Mouse (Mus musculus): ENCODE results near the gene Thnsl2. TPM values are rescaled to one million over a fixed set of nuclear protein-coding genes. Genes with fewer than 3 reads are reported as not detected.

Thnsl2 gene
- polyA plus RNA-seq (2015; fragmentation: Nextera tagmentation; extraction: Ambion mirVana) = 4.2 and 4.6 TPM in 2 replicates

DNA sequence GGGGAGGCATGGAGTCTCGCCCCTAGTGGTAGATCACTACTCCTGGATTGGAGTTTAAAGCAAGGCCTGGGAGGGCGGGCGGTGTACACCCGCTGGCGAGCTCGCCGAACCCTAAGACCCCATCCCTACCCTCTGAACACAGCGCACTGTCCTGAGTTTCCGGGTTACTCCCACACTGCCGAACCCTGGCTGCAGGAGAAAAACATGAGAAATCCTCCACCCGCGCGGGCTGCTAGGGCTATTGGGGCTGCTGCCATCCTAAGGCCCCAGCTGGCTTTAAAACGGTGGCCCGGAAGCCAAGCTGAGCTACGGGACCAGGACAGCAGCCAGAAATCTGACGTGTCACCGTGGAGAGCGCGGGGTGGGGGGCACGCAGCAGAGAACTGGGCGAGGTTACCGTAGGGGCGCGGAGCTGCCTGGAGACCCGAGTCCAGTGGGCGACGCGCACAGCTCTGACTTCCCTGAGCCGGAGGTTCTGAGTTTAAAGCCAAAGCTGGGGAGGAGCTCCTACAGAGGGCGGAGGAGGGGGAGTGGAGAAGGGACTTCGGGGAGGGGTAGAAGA lies at the start of gene Thnsl2:
Thnsl2 (minus strand) TSS at position 546 of the 562 bp plus-strand sequence.
- peak; percentile 92 for ATAC-seq (ENCODE audit: low FRiP score)
- Histone ChIP-seq H3K4me3 (peak within 1 kb of the TSS; percentile 54), H3K4me2 (peak within 1 kb of the TSS; percentile 79), H3K36me3 (no peaks in the 10 kb centered on the region), H3K27ac (peak within 1 kb of the TSS; percentile 73), H3K9me3 (no peaks in the 10 kb centered on the region), H3K27me3 (0 out of 2 replicates have a peak, but pooled peaks cover 3% of the 10 kb centered on the region), H3K4me1 (replicated peaks) (peaks cover 6% of the 10 kb centered on the region), H3K9ac (peak within 1 kb of the TSS; percentile 82)
- under 1% methylated on average over 32 of the region's 32 CpGs for WGBS

GRCm38 (mm10) chr6:71193151-71193740 lies 49.0 kb upstream of the Thnsl2 start:
- no peaks in the 10 kb centered on the region for H3K27me3 ChIP-seq
- ATAC-seq (ENCODE audit: low FRiP score) = no peak
- H3K36me3 ChIP-seq = no peaks in the 10 kb centered on the region
- H3K9me3 ChIP-seq = no peaks in the 10 kb centered on the region
- no peak overlapping the region for H3K9ac ChIP-seq
- 73% methylated on average over 6 of the region's 6 CpGs for WGBS
- H3K4me3 ChIP-seq = no peak overlapping the region
- H3K27ac ChIP-seq = no peak overlapping the region
- H3K4me2 ChIP-seq = no peak overlapping the region
- H3K4me1 ChIP-seq (replicated peaks) = no peaks in the 10 kb centered on the region

DNA sequence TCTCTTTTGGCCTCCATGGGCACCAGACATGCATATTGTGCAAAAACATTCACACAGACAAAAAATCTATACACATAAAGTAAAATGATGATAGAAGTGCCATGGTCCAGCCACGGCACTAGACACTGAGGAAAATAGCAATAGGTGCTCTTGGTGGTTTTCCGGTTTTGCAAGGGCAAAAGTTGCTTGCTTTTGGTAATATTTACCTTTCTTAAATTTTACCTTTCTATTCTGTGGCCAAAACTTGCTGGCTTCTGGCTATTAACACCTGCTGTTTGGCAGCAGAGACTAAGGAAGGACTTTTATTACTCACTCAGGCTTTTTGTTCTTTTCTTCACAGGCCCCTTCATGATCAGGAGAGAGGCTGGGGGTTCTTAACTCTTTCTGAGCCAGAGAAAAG lies 46.3 kb upstream of the Thnsl2 start:
- H3K36me3 ChIP-seq = no peaks in the 10 kb centered on the region
- H3K4me1 ChIP-seq (replicated peaks) = no peaks in the 10 kb centered on the region
- no peak overlapping the region for H3K27ac ChIP-seq
- H3K4me3 ChIP-seq = no peak overlapping the region
- no peaks in the 10 kb centered on the region for H3K9me3 ChIP-seq
- WGBS = 97% methylated on average over 2 of the region's 2 CpGs
- H3K27me3 ChIP-seq = no peaks in the 10 kb centered on the region
- H3K9ac ChIP-seq = no peak overlapping the region
- ATAC-seq (ENCODE audit: low FRiP score) = no peak
- H3K4me2 ChIP-seq = no peak overlapping the region

- 87% methylated on average over 1 of the region's 1 CpGs for WGBS
- Histone ChIP-seq H3K9me3 (no peaks in the 10 kb centered on the region), H3K27me3 (no peaks in the 10 kb centered on the region), H3K36me3 (no peaks in the 10 kb centered on the region), H3K4me3 (no peak overlapping the region), H3K27ac (no peak overlapping the region), H3K4me2 (no peak overlapping the region), H3K9ac (no peak overlapping the region), H3K4me1 (replicated peaks) (no peaks in the 10 kb centered on the region)
- ATAC-seq (ENCODE audit: low FRiP score) = no peak
Observed at GRCm38 (mm10) chr6:71189578-71189977, 45.3 kb upstream of the Thnsl2 start.

DNA sequence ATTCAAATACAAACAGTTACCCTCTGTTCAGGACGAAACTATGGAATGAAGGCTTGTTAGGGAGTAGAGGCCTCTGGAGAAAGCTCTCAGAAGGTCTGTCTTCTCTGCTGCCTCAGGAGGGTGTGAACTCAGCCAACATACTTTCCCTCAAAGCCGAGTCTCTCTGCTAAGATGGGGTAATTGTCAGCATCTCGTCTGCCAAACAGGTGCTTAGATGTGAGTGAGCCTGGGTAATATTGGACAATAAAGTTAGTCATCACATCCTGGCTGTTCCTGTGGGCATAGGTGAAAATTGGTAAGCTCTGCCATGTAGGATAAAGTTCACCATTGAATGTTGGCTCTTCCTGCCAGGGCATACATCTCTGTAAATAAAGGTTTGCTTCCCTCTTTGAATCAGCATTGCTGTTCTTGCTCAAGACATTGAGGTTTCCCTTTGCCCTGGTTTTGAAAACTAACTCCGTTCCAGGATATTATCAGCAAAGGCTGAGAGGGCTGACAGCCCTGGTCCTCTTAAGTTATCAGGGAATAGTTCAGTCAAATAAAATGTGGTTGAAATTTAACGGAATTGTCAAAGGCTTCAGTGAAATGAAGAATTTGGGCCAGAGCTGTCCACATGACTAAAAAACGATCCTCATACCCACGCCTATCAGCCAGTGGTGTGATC lies 40.8 kb upstream of the Thnsl2 start:
- Histone ChIP-seq H3K27me3 (no peaks in the 10 kb centered on the region), H3K4me2 (no peak overlapping the region), H3K9me3 (no peaks in the 10 kb centered on the region), H3K9ac (no peak overlapping the region), H3K36me3 (no peaks in the 10 kb centered on the region), H3K27ac (no peak overlapping the region), H3K4me1 (replicated peaks) (no peaks in the 10 kb centered on the region), H3K4me3 (no peak overlapping the region)
- 89% methylated on average over 7 of the region's 7 CpGs for WGBS
- no peak for ATAC-seq (ENCODE audit: low FRiP score)

DNA sequence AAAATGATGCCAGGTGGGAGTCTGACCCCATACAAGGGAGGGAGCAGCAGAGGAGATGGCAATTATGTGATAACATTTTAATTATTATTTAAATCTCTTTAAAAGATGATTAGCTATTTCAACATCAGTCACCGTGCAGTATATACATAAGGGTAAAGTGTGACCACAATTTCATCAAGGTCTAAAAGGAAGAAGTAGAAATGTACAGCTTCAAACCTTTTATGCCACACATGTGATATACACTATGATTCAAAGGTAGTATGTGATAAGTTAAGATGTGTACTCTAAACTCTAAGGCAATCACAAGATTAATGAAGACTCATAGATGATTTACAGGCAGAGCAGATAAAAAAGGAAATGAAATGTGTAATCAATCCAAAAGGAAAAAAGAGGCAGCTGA lies 36.4 kb upstream of the Thnsl2 start:
- Histone ChIP-seq H3K4me1 (replicated peaks) (no peaks in the 10 kb centered on the region), H3K4me2 (no peak overlapping the region), H3K4me3 (no peak overlapping the region), H3K9me3 (no peaks in the 10 kb centered on the region), H3K27me3 (no peaks in the 10 kb centered on the region), H3K36me3 (no peaks in the 10 kb centered on the region), H3K27ac (no peak overlapping the region), H3K9ac (no peak overlapping the region)
- no peak for ATAC-seq (ENCODE audit: low FRiP score)
- WGBS = 88% methylated on average over 1 of the region's 1 CpGs

DNA sequence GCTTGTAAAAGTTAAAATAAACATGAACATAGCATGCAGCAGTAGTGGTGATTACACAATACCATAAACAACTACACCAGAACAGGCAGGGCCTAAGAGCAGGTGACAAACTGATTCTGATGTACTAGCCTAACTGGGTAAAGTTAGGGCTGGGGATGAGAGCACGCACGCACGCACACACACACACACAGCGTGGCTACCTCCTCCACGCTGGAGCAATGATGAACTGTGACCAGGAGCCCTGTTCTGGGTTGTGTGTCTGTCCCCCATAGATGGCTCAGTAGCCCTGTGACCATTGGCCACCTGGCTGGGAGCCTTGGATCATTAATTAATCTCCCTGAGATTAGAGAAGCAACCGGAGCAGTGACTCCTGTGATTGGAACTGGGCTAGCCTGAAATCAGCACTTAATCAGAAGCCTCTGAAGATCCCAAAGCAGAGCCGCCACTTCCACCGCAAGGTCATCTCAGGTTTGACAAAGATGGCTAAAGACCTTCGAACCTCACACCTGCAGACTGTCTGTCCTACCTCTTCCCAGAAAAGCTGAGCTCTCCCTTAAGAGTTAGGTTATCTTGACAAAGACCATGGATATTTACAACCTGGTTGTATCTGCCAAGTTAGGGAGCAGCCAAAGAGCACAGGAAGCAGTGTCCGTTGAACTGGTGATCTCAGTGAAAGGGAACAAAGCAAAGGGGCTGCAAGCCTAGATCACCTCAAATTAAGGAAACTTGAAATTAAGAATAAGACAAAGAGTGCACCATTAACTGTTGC lies 28.8 kb upstream of the Thnsl2 start:
- Histone ChIP-seq H3K27ac (no peak overlapping the region), H3K9me3 (no peaks in the 10 kb centered on the region), H3K27me3 (no peaks in the 10 kb centered on the region), H3K4me3 (no peak overlapping the region), H3K9ac (no peak overlapping the region), H3K4me1 (replicated peaks) (no peaks in the 10 kb centered on the region), H3K4me2 (no peak overlapping the region), H3K36me3 (no peaks in the 10 kb centered on the region)
- 91% methylated on average over 10 of the region's 10 CpGs for WGBS
- ATAC-seq (ENCODE audit: low FRiP score) = no peak

- H3K4me3 ChIP-seq = no peak overlapping the region
- no peaks in the 10 kb centered on the region for H3K4me1 ChIP-seq (replicated peaks)
- no peak overlapping the region for H3K4me2 ChIP-seq
- no peak overlapping the region for H3K27ac ChIP-seq
- WGBS = 62% methylated on average over 6 of the region's 6 CpGs
- H3K27me3 ChIP-seq = no peaks in the 10 kb centered on the region
- H3K9me3 ChIP-seq = no peaks in the 10 kb centered on the region
- 0 out of 2 replicates have a peak, but pooled peaks have one; percentile 17 for ATAC-seq (ENCODE audit: low FRiP score)
- no peaks in the 10 kb centered on the region for H3K36me3 ChIP-seq
- H3K9ac ChIP-seq = no peak overlapping the region
Observed at GRCm38 (mm10) chr6:71166551-71167169, 22.4 kb upstream of the Thnsl2 start.

GRCm38 (mm10) chr6:71164394-71164793 lies 20.2 kb upstream of the Thnsl2 start:
- WGBS = 40% methylated on average over 6 of the region's 6 CpGs
- ATAC-seq (ENCODE audit: low FRiP score) = no peak

DNA sequence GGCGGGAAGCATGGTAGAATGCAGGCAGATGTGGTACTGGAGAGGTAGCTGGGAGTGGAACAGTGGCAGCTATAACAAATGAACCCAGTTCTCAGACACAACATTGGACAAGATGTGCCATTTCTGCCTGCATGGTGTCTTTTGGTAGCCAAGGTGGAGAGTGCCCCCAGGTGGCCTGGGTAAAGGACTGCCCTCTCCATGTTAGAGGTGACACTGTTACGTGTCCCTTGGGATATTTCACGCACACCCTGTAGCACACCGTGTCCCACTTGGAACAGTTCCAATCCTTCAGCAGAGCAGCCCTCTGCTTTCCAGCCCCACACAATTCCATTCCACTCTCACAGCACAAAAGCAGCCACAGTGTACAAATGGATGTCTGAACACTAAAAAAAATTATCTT lies 18.0 kb upstream of the Thnsl2 start:
- H3K4me3 ChIP-seq = no peak overlapping the region
- ATAC-seq (ENCODE audit: low FRiP score) = no peak
- no peak overlapping the region for H3K9ac ChIP-seq
- no peaks in the 10 kb centered on the region for H3K36me3 ChIP-seq
- no peak overlapping the region for H3K4me2 ChIP-seq
- H3K9me3 ChIP-seq = no peaks in the 10 kb centered on the region
- no peaks in the 10 kb centered on the region for H3K4me1 ChIP-seq (replicated peaks)
- no peaks in the 10 kb centered on the region for H3K27me3 ChIP-seq
- WGBS = 61% methylated on average over 4 of the region's 4 CpGs
- H3K27ac ChIP-seq = no peak overlapping the region

More at GRCm38 (mm10) chr6:71164394-71164793, 20.2 kb upstream of the Thnsl2 start:
- H3K4me2 ChIP-seq = no peak overlapping the region
- H3K27me3 ChIP-seq = no peaks in the 10 kb centered on the region
- no peak overlapping the region for H3K27ac ChIP-seq
- H3K36me3 ChIP-seq = no peaks in the 10 kb centered on the region
- no peaks in the 10 kb centered on the region for H3K4me1 ChIP-seq (replicated peaks)
- no peak overlapping the region for H3K4me3 ChIP-seq
- no peaks in the 10 kb centered on the region for H3K9me3 ChIP-seq
- no peak overlapping the region for H3K9ac ChIP-seq

DNA sequence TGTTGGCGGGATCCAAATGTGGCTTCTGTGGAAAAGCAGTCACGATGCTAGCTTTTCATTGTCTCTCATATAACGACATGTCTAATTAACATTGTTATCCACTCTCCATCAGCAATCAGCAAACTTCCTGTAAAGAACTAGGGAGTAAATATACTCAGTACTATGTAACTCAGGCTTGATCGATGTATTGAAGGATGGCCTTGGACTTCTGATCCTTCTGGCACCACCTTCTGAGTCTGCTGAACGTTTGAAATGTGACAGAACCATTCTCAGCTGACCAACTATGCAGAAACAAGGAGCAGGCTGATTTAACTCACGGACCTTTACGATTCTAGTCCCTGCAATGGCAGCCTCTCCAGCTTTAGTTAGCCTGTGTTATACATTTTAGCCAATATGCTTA lies 17.1 kb upstream of the Thnsl2 start:
- no peak for ATAC-seq (ENCODE audit: low FRiP score)
- Histone ChIP-seq H3K4me3 (no peak overlapping the region), H3K9ac (no peak overlapping the region), H3K4me1 (replicated peaks) (no peaks in the 10 kb centered on the region), H3K4me2 (no peak overlapping the region), H3K27me3 (no peaks in the 10 kb centered on the region), H3K36me3 (no peaks in the 10 kb centered on the region), H3K27ac (no peak overlapping the region), H3K9me3 (no peaks in the 10 kb centered on the region)
- WGBS = 83% methylated on average over 7 of the region's 7 CpGs

All from hindbrain, embryonic 13.5 days (tissue).